Mouse (Mus musculus) G1E (cell line): ENCODE measurements around the gene Zfp329. TPM values are rescaled to one million over a fixed set of nuclear protein-coding genes. Genes with fewer than 3 reads are reported as not detected.

ENCODE experiments used
- ATAC-seq: 2 replicates; pipeline ENCODE4 v1.8.0; 2016; ENCODE audit warnings: mild to moderate bottlenecking; ENCODE audit not compliant: insufficient number of reproducible peaks, poor library complexity, low FRiP score, severe bottlenecking; ENCODE audit errors: extremely low read depth
- DNase-seq: peaks from one replicate; pipeline ENCODE4 v3.0.0; 2012; ENCODE audit warnings: low spot score
- H3K27me3 ChIP-seq: 2 replicates; pipeline ENCODE4 v1.6.1; 2012; ENCODE audit warnings: mild to moderate bottlenecking, low read length, inconsistent platforms; ENCODE audit not compliant: insufficient read depth
- H3K36me3 ChIP-seq: replicated peaks from 2 replicates; pipeline ENCODE3; 2012; ENCODE audit warnings: mild to moderate bottlenecking, inconsistent platforms
- H3K4me1 ChIP-seq: 2 replicates; pipeline ENCODE4 v1.6.1; 2012; ENCODE audit warnings: low read depth, low read length, inconsistent platforms, mixed read lengths; ENCODE audit not compliant: insufficient read depth
- H3K4me3 ChIP-seq: 2 replicates; pipeline ENCODE4 v1.5.1; 2012; ENCODE audit warnings: low read depth, mild to moderate bottlenecking, inconsistent platforms, low read length, moderate library complexity, mixed read lengths
- H3K9me3 ChIP-seq: replicated peaks from 2 replicates; pipeline ENCODE4 v1.6.1; 2012; ENCODE audit warnings: inconsistent platforms
- CTCF ChIP-seq: IDR thresholded peaks from 2 replicates; pipeline ENCODE4 v1.5.1; 2012; ENCODE audit warnings: low read depth, low read length, inconsistent platforms, mixed read lengths
- GATA1 ChIP-seq: IDR thresholded peaks from 2 replicates; pipeline ENCODE4 v1.6.1; 2012; ENCODE audit warnings: borderline replicate concordance, low read length, inconsistent platforms, mixed read lengths
- GATA2 ChIP-seq: IDR thresholded peaks from 2 replicates; pipeline ENCODE4 v1.6.1; 2012; ENCODE audit warnings: low read depth, low read length, inconsistent platforms, borderline replicate concordance
- POLR2AphosphoS5 ChIP-seq: IDR thresholded peaks from 2 replicates; pipeline ENCODE4 v1.6.1; 2012; ENCODE audit warnings: low read depth, low read length, inconsistent platforms; ENCODE audit not compliant: insufficient replicate concordance
- TAL1 ChIP-seq: conservative IDR thresholded peaks from 2 replicates; pipeline ENCODE4 v1.6.1; 2012; ENCODE audit warnings: low read depth, low read length, inconsistent platforms, mixed read lengths
- polyA plus RNA-seq: library from polyadenylated mRNA; stranded (reverse); fragments of >175 nt; gene quantifications from 2 replicates; pipeline ENCODE4 v1.2.3, GENCODE M21; 2012
- total RNA-seq, 2 experiments: library from RNA; stranded (forward) in 1 of 2; stranded (reverse) in 1 of 2; fragments of 200-1000 nt in 1 of 2; fragments of >200 nt in 1 of 2; fragmentation: Nextera tagmentation in 1 of 2; gene quantifications; 2 replicates each; pipeline ENCODE4 v1.2.3; 2014 to 2017

The Zfp329 gene
- total and polyA plus RNA-seq, 3 experiments: 0.27 to 27.4 (median 22.2) TPM

GRCm38 (mm10) chr7:12780151-12780830 lies 38.4 kb downstream of the Zfp329 start:
- no peaks in the 10 kb centered on the region for H3K36me3 ChIP-seq

GRCm38 (mm10) chr7:12779782-12780150 lies 38.9 kb downstream of the Zfp329 start:
- no peaks in the 10 kb centered on the region for H3K36me3 ChIP-seq
- H3K27me3 ChIP-seq: peaks cover 5% of the 10 kb centered on the region; the same call in 1 of the 2 replicates
- ATAC-seq: no peak
- DNase-seq: no peak
- no peak overlapping the region for H3K4me3 ChIP-seq
- peaks cover 2% of the 10 kb centered on the region; the same call in 1 of the 2 replicates for H3K9me3 ChIP-seq
- TF ChIP-seq TAL1: no peak
- no peak for TF ChIP-seq CTCF
- TF ChIP-seq POLR2AphosphoS5: no peak
- no peak for TF ChIP-seq GATA1
- TF ChIP-seq GATA2: no peak
- H3K4me1 ChIP-seq: no peaks in the 10 kb centered on the region

More at GRCm38 (mm10) chr7:12780151-12780830, 38.4 kb downstream of the Zfp329 start:
- peaks cover 2% of the 10 kb centered on the region; the same call in 1 of the 2 replicates for H3K9me3 ChIP-seq
- H3K4me1 ChIP-seq: no peaks in the 10 kb centered on the region
- no peak for TF ChIP-seq GATA2
- no peak for TF ChIP-seq TAL1
- no peak for TF ChIP-seq POLR2AphosphoS5
- no peak for TF ChIP-seq CTCF
- TF ChIP-seq GATA1: no peak
- peaks cover 5% of the 10 kb centered on the region; the same call in 1 of the 2 replicates for H3K27me3 ChIP-seq
- ATAC-seq (no peak), DNase-seq (no peak)
- no peak overlapping the region for H3K4me3 ChIP-seq

- ATAC-seq (no peak), DNase-seq (no peak)
- no peak for TF ChIP-seq GATA2
- TF ChIP-seq GATA1: no peak
- TF ChIP-seq CTCF: no peak
- TF ChIP-seq TAL1: no peak
- TF ChIP-seq POLR2AphosphoS5: no peak
- Histone ChIP-seq H3K4me3 (no peak overlapping the region), H3K36me3 (no peaks in the 10 kb centered on the region), H3K27me3 (peaks cover 5% of the 10 kb centered on the region; the same call in 1 of the 2 replicates), H3K9me3 (peaks cover 2% of the 10 kb centered on the region; the same call in 1 of the 2 replicates), H3K4me1 (no peaks in the 10 kb centered on the region)
These were observed 39.5 kb downstream of the Zfp329 start for GRCm38 (mm10) chr7:12779141-12779540.

GRCm38 (mm10) chr7:12774606-12775005 lies 44.1 kb downstream of the Zfp329 start:
- no peak for DNase-seq
- no peak for ATAC-seq
- H3K4me1 ChIP-seq: no peaks in the 10 kb centered on the region
- no peaks in the 10 kb centered on the region for H3K9me3 ChIP-seq
- no peak overlapping the region for H3K4me3 ChIP-seq
- no peaks in the 10 kb centered on the region for H3K27me3 ChIP-seq
- no peak for TF ChIP-seq POLR2AphosphoS5
- no peak for TF ChIP-seq CTCF
- no peak for TF ChIP-seq GATA2
- no peak for TF ChIP-seq TAL1
- no peak for TF ChIP-seq GATA1
- H3K36me3 ChIP-seq: no peaks in the 10 kb centered on the region

GRCm38 (mm10) chr7:12774111-12774510 lies 44.5 kb downstream of the Zfp329 start:
- TF ChIP-seq CTCF (no peak), GATA1 (no peak), POLR2AphosphoS5 (no peak), TAL1 (no peak), GATA2 (no peak)
- no peaks in the 10 kb centered on the region for H3K4me1 ChIP-seq
- no peaks in the 10 kb centered on the region for H3K9me3 ChIP-seq
- no peak overlapping the region for H3K4me3 ChIP-seq
- no peaks in the 10 kb centered on the region for H3K27me3 ChIP-seq
- DNase-seq: no peak
- no peaks in the 10 kb centered on the region for H3K36me3 ChIP-seq
- no peak for ATAC-seq

Other genes with a start within 250 kb of the Zfp329 start
- gene Vmn2r53, start 210.1 kb downstream of the Zfp329 start, total RNA-seq (2014; fragmentation: Nextera tagmentation): 0.08 TPM in 1 of 2 replicates, not detected in the other
- gene Vmn2r53, start 210.1 kb downstream of the Zfp329 start, total RNA-seq (2017): 0.12 and 0.22 TPM in 2 replicates
- gene Vmn2r53, start 210.1 kb downstream of the Zfp329 start, polyA plus RNA-seq: under 0.01 TPM in 1 of 2 replicates, not detected in the other
- gene Vmn2r54, start 178.5 kb downstream of the Zfp329 start, total RNA-seq (2014; fragmentation: Nextera tagmentation): not detected in 2 replicates
- 0.05 TPM in 1 of 2 replicates, not detected in the other for gene Vmn2r54, start 178.5 kb downstream of the Zfp329 start, total RNA-seq (2017)
- not detected in 2 replicates for gene Vmn2r54, start 178.5 kb downstream of the Zfp329 start, polyA plus RNA-seq
- gene Vmn2r55, start 133.9 kb downstream of the Zfp329 start, total RNA-seq (2014; fragmentation: Nextera tagmentation): not detected in 2 replicates
- gene Vmn2r55, start 133.9 kb downstream of the Zfp329 start, total RNA-seq (2017): 0.06 TPM in 1 of 2 replicates, not detected in the other
- not detected in 2 replicates for gene Vmn2r55, start 133.9 kb downstream of the Zfp329 start, polyA plus RNA-seq
- not detected in 2 replicates for gene Vmn2r56, start 83.9 kb downstream of the Zfp329 start, total RNA-seq (2014; fragmentation: Nextera tagmentation)
- gene Vmn2r56, start 83.9 kb downstream of the Zfp329 start, total RNA-seq (2017): 0.06 and 0.11 TPM in 2 replicates
- not detected in 2 replicates for gene Vmn2r56, start 83.9 kb downstream of the Zfp329 start, polyA plus RNA-seq
- not detected in 2 replicates for gene Zscan18, start 15.2 kb downstream of the Zfp329 start, total RNA-seq (2014; fragmentation: Nextera tagmentation)
- 0.12 and 0.22 TPM in 2 replicates for gene Zscan18, start 15.2 kb downstream of the Zfp329 start, total RNA-seq (2017)
- gene Zscan18, start 15.2 kb downstream of the Zfp329 start, polyA plus RNA-seq: not detected in 2 replicates
- 53.1 and 62.7 TPM in 2 replicates for gene Zfp110, start 15.9 kb upstream of the Zfp329 start, total RNA-seq (2014; fragmentation: Nextera tagmentation)
- gene Zfp110, start 15.9 kb upstream of the Zfp329 start, total RNA-seq (2017): 58.4 and 59.9 TPM in 2 replicates
- gene Zfp110, start 15.9 kb upstream of the Zfp329 start, polyA plus RNA-seq: 2.5 and 3.2 TPM in 2 replicates
- gene Zfp128, start 62.3 kb upstream of the Zfp329 start, total RNA-seq (2014; fragmentation: Nextera tagmentation): 8.3 and 9.3 TPM in 2 replicates
- gene Zfp128, start 62.3 kb upstream of the Zfp329 start, total RNA-seq (2017): 3.8 and 4.5 TPM in 2 replicates
- gene Zfp128, start 62.3 kb upstream of the Zfp329 start, polyA plus RNA-seq: 0.61 and 0.72 TPM in 2 replicates
- gene Zscan22, start 79.0 kb upstream of the Zfp329 start, total RNA-seq (2014; fragmentation: Nextera tagmentation): 23.9 and 25.0 TPM in 2 replicates
- 4.1 and 4.5 TPM in 2 replicates for gene Zscan22, start 79.0 kb upstream of the Zfp329 start, total RNA-seq (2017)
- 2.8 and 3.5 TPM in 2 replicates for gene Zscan22, start 79.0 kb upstream of the Zfp329 start, polyA plus RNA-seq
- 1,720 and 1,839 TPM in 2 replicates for gene Rps5, start 103.4 kb upstream of the Zfp329 start, total RNA-seq (2014; fragmentation: Nextera tagmentation)
- 880 and 1,074 TPM in 2 replicates for gene Rps5, start 103.4 kb upstream of the Zfp329 start, total RNA-seq (2017)
- gene Rps5, start 103.4 kb upstream of the Zfp329 start, polyA plus RNA-seq: 1,806 and 2,694 TPM in 2 replicates
- 0.29 and 0.98 TPM in 2 replicates for gene Rnf225, start 108.6 kb upstream of the Zfp329 start, total RNA-seq (2014; fragmentation: Nextera tagmentation)
- gene Rnf225, start 108.6 kb upstream of the Zfp329 start, total RNA-seq (2017): 0.76 and 0.81 TPM in 2 replicates
- gene Rnf225, start 108.6 kb upstream of the Zfp329 start, polyA plus RNA-seq: 1.0 and 1.3 TPM in 2 replicates
- 3.7 and 5.9 TPM in 2 replicates for gene Zfp324, start 147.0 kb upstream of the Zfp329 start, total RNA-seq (2014; fragmentation: Nextera tagmentation)
- gene Zfp324, start 147.0 kb upstream of the Zfp329 start, total RNA-seq (2017): 6.2 and 7.0 TPM in 2 replicates
- gene Zfp324, start 147.0 kb upstream of the Zfp329 start, polyA plus RNA-seq: 2.4 and 2.7 TPM in 2 replicates
- gene Zfp446, start 159.0 kb upstream of the Zfp329 start, total RNA-seq (2014; fragmentation: Nextera tagmentation): 5.9 and 6.1 TPM in 2 replicates
- gene Zfp446, start 159.0 kb upstream of the Zfp329 start, total RNA-seq (2017): 3.7 and 4.0 TPM in 2 replicates
- 4.1 and 4.6 TPM in 2 replicates for gene Zfp446, start 159.0 kb upstream of the Zfp329 start, polyA plus RNA-seq
- gene Slc27a5, start 179.3 kb upstream of the Zfp329 start, total RNA-seq (2014; fragmentation: Nextera tagmentation): not detected in 2 replicates
- 0.12 and 0.22 TPM in 2 replicates for gene Slc27a5, start 179.3 kb upstream of the Zfp329 start, total RNA-seq (2017)
- gene Slc27a5, start 179.3 kb upstream of the Zfp329 start, polyA plus RNA-seq: not detected in 2 replicates
- gene Trim28, start 180.3 kb upstream of the Zfp329 start, total RNA-seq (2014; fragmentation: Nextera tagmentation): 324 and 384 TPM in 2 replicates
- gene Trim28, start 180.3 kb upstream of the Zfp329 start, total RNA-seq (2017): 506 and 524 TPM in 2 replicates
- 193 and 221 TPM in 2 replicates for gene Trim28, start 180.3 kb upstream of the Zfp329 start, polyA plus RNA-seq
- gene Zbtb45, start 191.2 kb upstream of the Zfp329 start, total RNA-seq (2014; fragmentation: Nextera tagmentation): 9.6 and 12.6 TPM in 2 replicates
- 8.7 and 9.0 TPM in 2 replicates for gene Zbtb45, start 191.2 kb upstream of the Zfp329 start, total RNA-seq (2017)
- 99.1 and 126 TPM in 2 replicates for gene Zbtb45, start 191.2 kb upstream of the Zfp329 start, polyA plus RNA-seq
- gene Chmp2a, start 215.9 kb upstream of the Zfp329 start, total RNA-seq (2014; fragmentation: Nextera tagmentation): 148 and 163 TPM in 2 replicates
- gene Chmp2a, start 215.9 kb upstream of the Zfp329 start, total RNA-seq (2017): 178 and 188 TPM in 2 replicates
- gene Chmp2a, start 215.9 kb upstream of the Zfp329 start, polyA plus RNA-seq: 141 and 289 TPM in 2 replicates
- 250 and 290 TPM in 2 replicates for gene Ube2m, start 219.4 kb upstream of the Zfp329 start, total RNA-seq (2014; fragmentation: Nextera tagmentation)
- gene Ube2m, start 219.4 kb upstream of the Zfp329 start, total RNA-seq (2017): 151 and 162 TPM in 2 replicates
- 150 and 170 TPM in 2 replicates for gene Ube2m, start 219.4 kb upstream of the Zfp329 start, polyA plus RNA-seq
- gene Mzf1, start 235.9 kb upstream of the Zfp329 start, total RNA-seq (2014; fragmentation: Nextera tagmentation): not detected in 2 replicates
- 0.17 and 0.22 TPM in 2 replicates for gene Mzf1, start 235.9 kb upstream of the Zfp329 start, total RNA-seq (2017)
- 0.07 and 0.11 TPM in 2 replicates for gene Mzf1, start 235.9 kb upstream of the Zfp329 start, polyA plus RNA-seq